Mouse (Mus musculus) intestine, embryonic 16.5 days (tissue): Measurements from ENCODE around the gene Ptgs1. TPM values are rescaled to one million over a fixed set of nuclear protein-coding genes. Genes with fewer than 3 reads are reported as not detected.

ENCODE experiments used
- ATAC-seq: fragments of 200-750 bp; cut with Nextera tagmentation; 2 replicates; pipeline ENCODE4 v1.8.0; 2017; ENCODE audit warnings: moderate TSS enrichment, moderate library complexity
- H3K27ac ChIP-seq: fragments of 300-500 bp; sonication (generic); 2 replicates; pipeline ENCODE4 v1.5.1; 2014; ENCODE audit warnings: mild to moderate bottlenecking, low read length
- H3K27me3 ChIP-seq: fragments of 300-500 bp; sonication (generic); replicated peaks from 2 replicates; pipeline ENCODE4 v1.6.1; 2014; ENCODE audit warnings: low read length, control low read depth, mixed read lengths; ENCODE audit not compliant: control insufficient read depth, insufficient read depth
- H3K36me3 ChIP-seq: fragments of 300-500 bp; sonication (generic); 2 replicates; pipeline ENCODE4 v1.6.1; 2014; ENCODE audit warnings: low read length, control low read depth; ENCODE audit not compliant: control insufficient read depth, insufficient read depth
- H3K4me1 ChIP-seq: fragments of 300-500 bp; sonication (generic); 2 replicates; pipeline ENCODE4 v1.6.1; 2014; ENCODE audit warnings: low read length, control low read depth, mixed read lengths; ENCODE audit not compliant: control insufficient read depth, insufficient read depth
- H3K4me2 ChIP-seq: fragments of 300-500 bp; sonication (generic); 2 replicates; pipeline ENCODE4 v1.6.1; 2014; ENCODE audit warnings: low read depth, low read length, control low read depth
- H3K4me3 ChIP-seq: fragments of 300-500 bp; sonication (generic); 2 replicates; pipeline ENCODE4 v1.5.1; 2014; ENCODE audit warnings: mild to moderate bottlenecking, low read length
- H3K9ac ChIP-seq: fragments of 300-500 bp; sonication (generic); 2 replicates; pipeline ENCODE4 v1.6.1; 2014; ENCODE audit warnings: low read depth, low read length
- H3K9me3 ChIP-seq: fragments of 300-500 bp; sonication (generic); 2 replicates; pipeline ENCODE4 v1.6.1; 2016; ENCODE audit warnings: low read length, control low read depth; ENCODE audit not compliant: control insufficient read depth
- WGBS: fragments of 180-500 bp; shearing (Covaris S2); extraction: QIAGEN DNeasy Blood & Tissue Kit; methylation state at CpG from one replicate; pipeline ENCODE4 v1.1.7; 2014; 5-methylcytosine and 5-hydroxymethylcytosine counted together
- polyA plus RNA-seq: library from polyadenylated mRNA; unstranded; fragments of >200 nt; fragmentation: Nextera tagmentation; extraction: Ambion mirVana; gene quantifications from 2 replicates; pipeline ENCODE4 v1.2.1, GENCODE M21; 2015

Gene Ptgs1
- polyA plus RNA-seq, 1 experiment from 2014 or later, result 29.1 TPM

GRCm38 (mm10) chr2:36272288-36272950 is 42.2 kb downstream of the Ptgs1 start:
- no peak overlapping the region for H3K9ac ChIP-seq
- H3K4me1 ChIP-seq, result no peaks in the 10 kb centered on the region
- no peak for ATAC-seq
- no peak overlapping the region for H3K4me2 ChIP-seq
- 72% methylated on average over 6 of the region's 6 CpGs for WGBS
- H3K36me3 ChIP-seq, result no peaks in the 10 kb centered on the region
- no peak overlapping the region for H3K4me3 ChIP-seq
- H3K9me3 ChIP-seq, result no peaks in the 10 kb centered on the region
- H3K27ac ChIP-seq, result no peak overlapping the region
- H3K27me3 ChIP-seq, result no peaks in the 10 kb centered on the region

- Histone ChIP-seq H3K27ac (no peak overlapping the region), H3K4me2 (no peak overlapping the region), H3K27me3 (no peaks in the 10 kb centered on the region), H3K36me3 (no peaks in the 10 kb centered on the region), H3K4me1 (no peaks in the 10 kb centered on the region), H3K4me3 (no peak overlapping the region), H3K9ac (no peak overlapping the region), H3K9me3 (no peaks in the 10 kb centered on the region)
- 33% methylated on average over 4 of the region's 4 CpGs for WGBS
- ATAC-seq, result no peak
Observed at GRCm38 (mm10) chr2:36276454-36276853, 46.2 kb downstream of the Ptgs1 start.

- Histone ChIP-seq H3K36me3 (no peaks in the 10 kb centered on the region), H3K9ac (no peak overlapping the region), H3K27ac (no peak overlapping the region), H3K9me3 (no peaks in the 10 kb centered on the region), H3K4me1 (no peaks in the 10 kb centered on the region), H3K27me3 (no peaks in the 10 kb centered on the region), H3K4me2 (no peak overlapping the region), H3K4me3 (no peak overlapping the region)
- ATAC-seq, result no peak
- 48% methylated on average over 3 of the region's 3 CpGs for WGBS
Observed at GRCm38 (mm10) chr2:36278760-36279159, 48.5 kb downstream of the Ptgs1 start.

GRCm38 (mm10) chr2:36281138-36281537 is 50.9 kb downstream of the Ptgs1 start:
- H3K27ac ChIP-seq, result no peak overlapping the region
- H3K27me3 ChIP-seq, result no peaks in the 10 kb centered on the region
- H3K9ac ChIP-seq, result no peak overlapping the region
- 75% methylated on average over 1 of the region's 1 CpGs for WGBS
- H3K4me1 ChIP-seq, result no peaks in the 10 kb centered on the region
- H3K9me3 ChIP-seq, result no peaks in the 10 kb centered on the region
- H3K36me3 ChIP-seq, result no peaks in the 10 kb centered on the region
- no peak for ATAC-seq
- H3K4me3 ChIP-seq, result no peak overlapping the region
- H3K4me2 ChIP-seq, result no peak overlapping the region

- no peaks in the 10 kb centered on the region for H3K27me3 ChIP-seq
- no peaks in the 10 kb centered on the region for H3K4me1 ChIP-seq
- ATAC-seq, result no peak
- no peak overlapping the region for H3K27ac ChIP-seq
- 94% methylated on average over 1 of the region's 1 CpGs for WGBS
- H3K36me3 ChIP-seq, result no peaks in the 10 kb centered on the region
- no peak overlapping the region for H3K9ac ChIP-seq
- H3K4me3 ChIP-seq, result no peak overlapping the region
- H3K9me3 ChIP-seq, result no peaks in the 10 kb centered on the region
- no peak overlapping the region for H3K4me2 ChIP-seq
Observed at GRCm38 (mm10) chr2:36282301-36282700, 52.1 kb downstream of the Ptgs1 start.

Other genes with a start within 250 kb of the Ptgs1 start
- gene Ndufa8, start 181.0 kb upstream of the Ptgs1 start, polyA plus RNA-seq, result 334 and 351 TPM in 2 replicates
- 0.26 TPM in 1 of 2 replicates, not detected in the other for gene Morn5, start 181.0 kb upstream of the Ptgs1 start, polyA plus RNA-seq
- 0.98 TPM in 2 replicates for gene Lhx6, start 125.0 kb upstream of the Ptgs1 start, polyA plus RNA-seq
- 32.3 TPM in 2 replicates for gene Mrrf, start 94.0 kb upstream of the Ptgs1 start, polyA plus RNA-seq
- 45.4 and 49.3 TPM in 2 replicates for gene Rbm18, start 93.7 kb upstream of the Ptgs1 start, polyA plus RNA-seq
- not detected in 2 replicates for gene Olfr338, start 143.1 kb downstream of the Ptgs1 start, polyA plus RNA-seq
- not detected in 2 replicates for gene Olfr339, start 188.5 kb downstream of the Ptgs1 start, polyA plus RNA-seq
- not detected in 2 replicates for gene Olfr340, start 222.2 kb downstream of the Ptgs1 start, polyA plus RNA-seq